Mouse (Mus musculus) MEL (cell line): ENCODE measurements around the gene Elovl5. TPM values are rescaled to one million over a fixed set of nuclear protein-coding genes. Genes with fewer than 3 reads are reported as not detected.

Experiments used
- DNase-seq: peaks from one replicate; pipeline ENCODE4 v3.0.0; 2011; ENCODE audit warnings: low read depth, low spot score
- H3K27ac ChIP-seq: 2 replicates; pipeline ENCODE4 v1.5.1; 2012; ENCODE audit warnings: low read depth, mild to moderate bottlenecking, control low read depth, low read length, moderate library complexity; ENCODE audit not compliant: control insufficient read depth
- H3K27me3 ChIP-seq, 2 experiments: fragments of 150-350 bp in 1 of 2; sonication (generic) in 1 of 2; 2 replicates each; pipeline ENCODE4 v1.6.1; 2012; ENCODE audit warnings: low read length in 2 of 2, mild to moderate bottlenecking in 2 of 2, improper control_type of control experiment in 1 of 2, moderate library complexity in 1 of 2; ENCODE audit not compliant: insufficient read depth in 2 of 2, control insufficient read depth in 1 of 2
- H3K36me3 ChIP-seq, 2 experiments: 2 replicates each; pipeline ENCODE4 v1.6.1; 2012 to 2014; ENCODE audit warnings: low read length in 2 of 2, improper control_type of control experiment in 1 of 2, inconsistent platforms in 1 of 2, mild to moderate bottlenecking in 1 of 2; ENCODE audit not compliant: insufficient read depth in 2 of 2, control insufficient read depth in 1 of 2
- H3K4me1 ChIP-seq, 2 experiments: fragments of 150-350 bp in 1 of 2; sonication (generic) in 1 of 2; 2 replicates each; pipeline ENCODE4 v1.6.1; 2012; ENCODE audit warnings: low read length in 2 of 2, improper control_type of control experiment in 1 of 2, mild to moderate bottlenecking in 1 of 2; ENCODE audit not compliant: insufficient read depth in 2 of 2, control insufficient read depth in 1 of 2
- H3K4me3 ChIP-seq, 2 experiments: fragments of 150-350 bp in 1 of 2; sonication (generic) in 1 of 2; 2 replicates each; pipeline ENCODE4 v1.5.1; 2012; ENCODE audit warnings: low read depth in 2 of 2, low read length in 2 of 2, mild to moderate bottlenecking in 2 of 2, moderate library complexity in 2 of 2, control low read depth in 1 of 2, improper control_type of control experiment in 1 of 2; ENCODE audit not compliant: control insufficient read depth in 1 of 2, insufficient read depth in 1 of 2
- H3K79me2 ChIP-seq: 2 replicates; pipeline ENCODE4 v1.6.1; 2012; ENCODE audit warnings: mild to moderate bottlenecking, low read length, moderate library complexity; ENCODE audit not compliant: control insufficient read depth, poor library complexity, insufficient read depth
- H3K9ac ChIP-seq: 2 replicates; pipeline ENCODE4 v1.6.1; 2012; ENCODE audit warnings: low read depth, mild to moderate bottlenecking, control low read depth, low read length, moderate library complexity; ENCODE audit not compliant: control insufficient read depth, poor library complexity, severe bottlenecking
- H3K9me3 ChIP-seq: fragments of 150-350 bp; sonication (generic); replicated peaks from 2 replicates; pipeline ENCODE4 v1.6.1; 2012; ENCODE audit warnings: mild to moderate bottlenecking, low read length, improper control_type of control experiment, moderate library complexity; ENCODE audit not compliant: insufficient read depth
- CHD2 ChIP-seq: IDR thresholded peaks from 2 replicates; pipeline ENCODE4 v1.6.1; 2011; ENCODE audit warnings: low read length, improper control_type of control experiment
- E2F4 ChIP-seq: IDR thresholded peaks from 2 replicates; pipeline ENCODE4 v1.6.1; 2011; ENCODE audit warnings: low read depth, low read length, improper control_type of control experiment, borderline replicate concordance
- EP300 ChIP-seq, 2 experiments: IDR thresholded peaks; 2 replicates each; pipeline ENCODE4 v1.6.1; 2011; ENCODE audit warnings: improper control_type of control experiment in 2 of 2, low read length in 2 of 2, low read depth in 1 of 2, mild to moderate bottlenecking in 1 of 2
- GABPA ChIP-seq: IDR thresholded peaks from 2 replicates; pipeline ENCODE4 v1.6.1; 2012; ENCODE audit warnings: low read depth, mild to moderate bottlenecking, inconsistent platforms, low read length, improper control_type of control experiment, moderate library complexity
- MAFK ChIP-seq: IDR thresholded peaks from 2 replicates; pipeline ENCODE4 v1.6.1; 2011; ENCODE audit warnings: low read depth, mild to moderate bottlenecking, low read length, improper control_type of control experiment, borderline replicate concordance
- MAX ChIP-seq: IDR thresholded peaks from 2 replicates; pipeline ENCODE4 v1.6.1; 2011; ENCODE audit warnings: low read length, improper control_type of control experiment
- MXI1 ChIP-seq: IDR thresholded peaks from 2 replicates; pipeline ENCODE4 v1.6.1; 2011; ENCODE audit warnings: mild to moderate bottlenecking, low read depth, low read length, improper control_type of control experiment
- MYB ChIP-seq: IDR thresholded peaks from 2 replicates; pipeline ENCODE4 v1.6.1; 2011; ENCODE audit warnings: mild to moderate bottlenecking, low read depth, low read length, improper control_type of control experiment
- MYC ChIP-seq: IDR thresholded peaks from 2 replicates; pipeline ENCODE4 v1.6.1; 2011; ENCODE audit warnings: low read depth, mild to moderate bottlenecking, low read length, improper control_type of control experiment, moderate library complexity
- NELFE ChIP-seq: IDR thresholded peaks from 2 replicates; pipeline ENCODE4 v1.6.1; 2011; ENCODE audit warnings: low read depth, low read length, improper control_type of control experiment
- POLR2A ChIP-seq, 2 experiments: IDR thresholded peaks; 2 replicates each; pipeline ENCODE4 v1.6.1; 2011 to 2012; ENCODE audit warnings: low read length in 2 of 2, mild to moderate bottlenecking in 2 of 2, control low read depth in 1 of 2, improper control_type of control experiment in 1 of 2, low read depth in 1 of 2, moderate library complexity in 1 of 2; ENCODE audit not compliant: control insufficient read depth in 1 of 2, insufficient read depth in 1 of 2, poor library complexity in 1 of 2
- POLR2AphosphoS2 ChIP-seq: IDR thresholded peaks from 2 replicates; pipeline ENCODE4 v1.6.1; 2011; ENCODE audit warnings: low read length, improper control_type of control experiment
- POLR2AphosphoS5 ChIP-seq: IDR thresholded peaks from 2 replicates; pipeline ENCODE4 v1.6.1; 2012; ENCODE audit warnings: low read depth, borderline replicate concordance, mild to moderate bottlenecking, inconsistent platforms, low read length, moderate library complexity, mixed read lengths
- SMC3 ChIP-seq: IDR thresholded peaks from 2 replicates; pipeline ENCODE4 v1.6.1; 2011; ENCODE audit warnings: low read depth, low read length, improper control_type of control experiment
- TBP ChIP-seq: IDR thresholded peaks from 2 replicates; pipeline ENCODE4 v1.8.0; 2011; ENCODE audit warnings: low read depth, low read length, improper control_type of control experiment
- USF1 ChIP-seq: IDR thresholded peaks from 2 replicates; pipeline ENCODE4 v1.6.1; 2014; ENCODE audit warnings: low read depth, mild to moderate bottlenecking, inconsistent platforms, low read length, improper control_type of control experiment, moderate library complexity
- USF2 ChIP-seq, 2 experiments: IDR thresholded peaks; 2 replicates each; pipeline ENCODE4 v1.6.1; 2011 to 2012; ENCODE audit warnings: improper control_type of control experiment in 2 of 2, low read length in 2 of 2, borderline replicate concordance in 1 of 2, inconsistent platforms in 1 of 2, low read depth in 1 of 2, mild to moderate bottlenecking in 1 of 2; ENCODE audit not compliant: insufficient read depth in 1 of 2
- polyA plus RNA-seq, 2 experiments: library from polyadenylated mRNA; stranded (reverse) in 1 of 2; unstranded in 1 of 2; fragments of >175 nt in 1 of 2; fragments of >200 nt in 1 of 2; gene quantifications; 2 replicates each; pipeline versions ENCODE4 v1.2.1 to v1.2.4; 2012; ENCODE audit warnings: low replicate concordance in 2 of 2, low read depth in 1 of 2; ENCODE audit not compliant: insufficient read length in 2 of 2, insufficient read depth in 1 of 2, missing spikeins in 1 of 2
- total RNA-seq: library from RNA; depleted of rRNA; stranded (reverse); fragments of 300-350 nt; gene quantifications from 2 replicates; pipeline ENCODE4 v1.2.3, GENCODE M21; 2012

Elovl5 gene
- total and polyA plus RNA-seq, 3 experiments: 52.3 to 73.0 (median 58.3) TPM

- H3K4me1 ChIP-seq: peaks cover 0 to 20% of the 10 kb centered on the region in 2 experiments
- no peaks in the 10 kb centered on the region for H3K27me3 ChIP-seq
- no peak overlapping the region for H3K4me3 ChIP-seq
- peaks cover 0 to 29% of the 10 kb centered on the region in 2 experiments; a peak in 2 of 4 replicates for H3K36me3 ChIP-seq
- H3K9ac ChIP-seq: no peak overlapping the region
- H3K27ac ChIP-seq: no peak overlapping the region
- DNase-seq: no peak
- no peaks in the 10 kb centered on the region for H3K9me3 ChIP-seq
- peaks cover 25% of the 10 kb centered on the region for H3K79me2 ChIP-seq
- TF ChIP-seq MAX (no peak), MYC (no peak), GABPA (no peak), E2F4 (no peak), SMC3 (no peak), POLR2A (IDR thresholded peaks at IDR 0.05; ENCODE audit: control insufficient read depth in 1 of 2, insufficient read depth in 1 of 2, low read depth in 1 of 2, low read length in 2 of 2, poor library complexity in 1 of 2) (no peak), USF2 (IDR thresholded peaks at IDR 0.05; ENCODE audit: borderline replicate concordance in 1 of 2, insufficient read depth in 1 of 2, low read depth in 1 of 2, low read length in 2 of 2) (no peak), TBP (no peak), CHD2 (no peak)
These were observed 2.5 kb upstream of the Elovl5 start for GRCm38 (mm10) chr9:77914616-77915015.

- Histone ChIP-seq H3K36me3 (peaks cover 0 to 26% of the 10 kb centered on the region in 2 experiments; a peak in 3 of 4 replicates), H3K4me3 (no peak overlapping the region), H3K27ac (no peak overlapping the region)
- no peak for TF ChIP-seq MYB
- no peak for TF ChIP-seq MXI1
- no peak for TF ChIP-seq MYC
- no peak for TF ChIP-seq NELFE
- TF ChIP-seq MAX: no peak
- TF ChIP-seq EP300 (IDR thresholded peaks at IDR 0.05; ENCODE audit: low read depth in 1 of 2, low read length in 2 of 2): no peak
- TF ChIP-seq POLR2AphosphoS5: no peak
- no peak for TF ChIP-seq POLR2A (IDR thresholded peaks at IDR 0.05; ENCODE audit: control insufficient read depth in 1 of 2, insufficient read depth in 1 of 2, low read depth in 1 of 2, low read length in 2 of 2, poor library complexity in 1 of 2)
- no peak for TF ChIP-seq GABPA
- TF ChIP-seq MAFK: no peak
- no peak for TF ChIP-seq USF1
- no peak for TF ChIP-seq CHD2
- TF ChIP-seq E2F4: no peak
- no peak for TF ChIP-seq USF2 (IDR thresholded peaks at IDR 0.05; ENCODE audit: borderline replicate concordance in 1 of 2, insufficient read depth in 1 of 2, low read depth in 1 of 2, low read length in 2 of 2)
- no peak for TF ChIP-seq POLR2AphosphoS2
- TF ChIP-seq, all 39 proteins: peak for 0
- Histone ChIP-seq H3K79me2 (peaks cover 37% of the 10 kb centered on the region), H3K9me3 (no peaks in the 10 kb centered on the region), H3K4me1 (peaks cover 0 to 15% of the 10 kb centered on the region in 2 experiments; a peak in 3 of 4 replicates), H3K27me3 (no peaks in the 10 kb centered on the region), H3K9ac (no peak overlapping the region)
- DNase-seq: no peak
These were observed 1.4 kb upstream of the Elovl5 start for GRCm38 (mm10) chr9:77915791-77916190.
